Mouse (Mus musculus) layer of hippocampus, adult 18-20 months (tissue): ENCODE measurements around the gene Cbfa2t3. TPM values are rescaled to one million over a fixed set of nuclear protein-coding genes. Genes with fewer than 3 reads are reported as not detected.

Source experiments
- microRNA-seq, 2 experiments: library from miRNA; unstranded; fragments of <30 nt; microRNA quantifications; one replicate each; pipeline ENCODE4 v1.2.0; 2021
- total RNA-seq, 2 experiments: library from RNA; stranded (reverse); gene quantifications; 2 replicates each; pipeline ENCODE4 v1.2.3; 2021

Cbfa2t3 gene
- total RNA-seq, 2 experiments from 2014 or later, result 46.3 to 52.5 TPM

Small RNAs within 50 kb of the gene (microRNA-seq; reads per million reads assigned to microRNA genes)
- 0 reads per million in 2 experiments for gene Mir6396

Other genes starting within 250 kb of the Cbfa2t3 start
- gene Snai3, start 238.4 kb downstream of the Cbfa2t3 start, total RNA-seq, result not detected
- 10 to 100 TPM; 40.3 to 45.5 TPM for gene Rnf166, start 223.0 kb downstream of the Cbfa2t3 start, total RNA-seq
- gene Ctu2, start 223.0 kb downstream of the Cbfa2t3 start, total RNA-seq, result 10 to 100 TPM; 21.1 to 22.3 TPM
- gene Piezo1, start 147.8 kb downstream of the Cbfa2t3 start, total RNA-seq, result 1 to 10 TPM; 3.2 to 3.5 TPM
- gene Cdt1, start 131.1 kb downstream of the Cbfa2t3 start, total RNA-seq, result 1 to 10 TPM; 1.2 to 1.8 TPM
- 10 to 100 TPM; 58.1 to 61.6 TPM for gene Aprt, start 122.2 kb downstream of the Cbfa2t3 start, total RNA-seq
- 10 to 100 TPM; 10.2 to 10.9 TPM for gene Galns, start 87.6 kb downstream of the Cbfa2t3 start, total RNA-seq
- gene Trappc2l, start 87.5 kb downstream of the Cbfa2t3 start, total RNA-seq, result 10 to 100 TPM; 82.1 to 82.7 TPM
- not detected for gene Pabpn1l, start 76.4 kb downstream of the Cbfa2t3 start, total RNA-seq
- gene Acsf3, start 76.4 kb upstream of the Cbfa2t3 start, total RNA-seq, result 10 to 100 TPM; 17.7 to 21.0 TPM
- gene Cdh15, start 148.9 kb upstream of the Cbfa2t3 start, total RNA-seq, result 1 to 10 TPM in 1 of 2 experiments, under 1 TPM in 1; 0.86 to 1.3 TPM